Mouse (Mus musculus) embryonic facial prominence, embryonic 13.5 days (tissue): Measurements from ENCODE around the gene Btg1. TPM values are rescaled to one million over a fixed set of nuclear protein-coding genes. Genes with fewer than 3 reads are reported as not detected.

ENCODE experiments used
- ATAC-seq: fragments of 200-750 bp; cut with Nextera tagmentation; 2 replicates; pipeline ENCODE4 v1.8.0; 2017; ENCODE audit warnings: low read depth; ENCODE audit not compliant: insufficient number of reproducible peaks, insufficient read depth, low FRiP score, low TSS enrichment
- H3K27ac ChIP-seq: fragments of 300-500 bp; sonication (generic); 2 replicates; pipeline ENCODE4 v1.5.1; 2015; ENCODE audit warnings: moderate library complexity, mild to moderate bottlenecking, inconsistent platforms
- H3K27me3 ChIP-seq: fragments of 300-500 bp; sonication (generic); 2 replicates; pipeline ENCODE4 v1.6.1; 2015; ENCODE audit warnings: mild to moderate bottlenecking, inconsistent platforms
- H3K36me3 ChIP-seq: fragments of 300-500 bp; sonication (generic); 2 replicates; pipeline ENCODE4 v1.6.1; 2015; ENCODE audit warnings: mild to moderate bottlenecking, inconsistent platforms
- H3K4me1 ChIP-seq: fragments of 300-500 bp; sonication (generic); 2 replicates; pipeline ENCODE4 v1.6.1; 2015; ENCODE audit warnings: inconsistent platforms
- H3K4me2 ChIP-seq: fragments of 300-500 bp; sonication (generic); 2 replicates; pipeline ENCODE4 v1.6.1; 2015; ENCODE audit warnings: moderate library complexity, mild to moderate bottlenecking, inconsistent platforms
- H3K4me3 ChIP-seq: fragments of 300-500 bp; sonication (generic); 2 replicates; pipeline ENCODE4 v1.5.1; 2015; ENCODE audit warnings: mild to moderate bottlenecking, inconsistent platforms
- H3K9ac ChIP-seq: fragments of 300-500 bp; sonication (generic); 2 replicates; pipeline ENCODE4 v1.6.1; 2015; ENCODE audit warnings: mild to moderate bottlenecking, inconsistent platforms
- H3K9me3 ChIP-seq: fragments of 300-500 bp; sonication (generic); 2 replicates; pipeline ENCODE4 v1.6.1; 2016; ENCODE audit warnings: inconsistent platforms
- WGBS: fragments of 180-500 bp; shearing (Covaris S2); methylation state at CpG from one replicate; pipeline ENCODE4 v1.1.7; 2015; ENCODE audit warnings: mixed read lengths; 5-methylcytosine and 5-hydroxymethylcytosine counted together
- polyA plus RNA-seq: library from polyadenylated mRNA; unstranded; fragments of >200 nt; fragmentation: Nextera tagmentation; extraction: Ambion mirVana; gene quantifications from 2 replicates; pipeline ENCODE4 v1.2.1, GENCODE M21; 2015

Gene Btg1
- 83.5 and 84.5 TPM in 2 replicates for polyA plus RNA-seq

DNA sequence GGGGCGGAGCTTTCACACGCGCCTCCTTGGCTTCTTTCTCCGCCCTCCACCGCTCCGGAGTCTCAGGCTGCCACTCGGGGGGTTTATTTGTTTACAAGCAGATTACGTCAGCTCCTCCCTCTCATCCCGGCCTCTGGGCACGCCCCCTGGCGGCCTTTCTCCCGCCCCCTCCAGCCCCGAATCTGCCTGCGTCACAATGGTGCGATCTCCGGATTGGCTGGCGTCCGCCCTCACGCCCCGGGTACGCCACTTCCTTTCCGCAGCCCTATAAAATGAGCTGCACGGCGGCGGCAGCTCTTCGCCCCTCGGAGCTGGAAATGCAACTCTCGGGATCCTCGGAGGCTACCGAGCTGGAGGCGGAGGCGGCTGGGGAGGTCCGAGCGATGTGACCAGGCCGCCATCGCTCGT is at the start of gene Btg1:
TSS of gene Btg1 (plus strand) at position 298 of the 408 bp plus-strand sequence.
- Histone ChIP-seq H3K4me1 (peaks cover 9% of the 10 kb centered on the region), H3K9me3 (no peaks in the 10 kb centered on the region), H3K27me3 (no peaks in the 10 kb centered on the region), H3K4me3 (peak within 1 kb of the TSS; percentile 98), H3K4me2 (peak within 1 kb of the TSS; percentile 65), H3K36me3 (peaks cover 10% of the 10 kb centered on the region), H3K9ac (peak within 1 kb of the TSS; percentile 100), H3K27ac (peak within 1 kb of the TSS; percentile 97)
- ATAC-seq, result peak; percentile 96
- WGBS, result under 1% methylated on average over 37 of the region's 37 CpGs

DNA sequence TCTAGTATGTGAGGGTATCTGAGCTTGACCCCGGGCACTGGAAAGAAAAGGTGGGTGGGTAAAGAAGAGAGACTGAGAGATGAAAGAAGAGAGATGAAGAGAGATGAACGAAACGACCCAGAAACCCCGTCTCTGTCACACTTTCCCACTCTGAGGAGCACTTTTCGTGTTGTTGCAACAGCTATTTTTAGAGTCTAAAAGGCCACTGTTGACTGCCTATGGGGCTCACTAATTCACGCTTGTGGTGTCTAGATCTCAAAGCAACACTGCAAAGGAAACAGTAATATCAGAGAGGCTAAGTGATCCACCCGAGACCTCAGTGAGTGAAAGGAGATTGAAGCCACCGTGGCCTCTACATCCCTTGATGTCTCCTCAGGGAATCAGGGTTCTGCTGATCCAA is 47.3 kb upstream of the Btg1 start:
- Histone ChIP-seq H3K9ac (no peak overlapping the region), H3K4me3 (no peak overlapping the region), H3K4me2 (no peak overlapping the region), H3K27me3 (no peaks in the 10 kb centered on the region), H3K36me3 (no peaks in the 10 kb centered on the region), H3K4me1 (peaks cover 17% of the 10 kb centered on the region), H3K9me3 (peaks cover 6% of the 10 kb centered on the region; the same call in 1 of the 2 replicates), H3K27ac (no peak overlapping the region)
- no peak for ATAC-seq
- WGBS, result 78% methylated on average over 8 of the region's 8 CpGs

DNA sequence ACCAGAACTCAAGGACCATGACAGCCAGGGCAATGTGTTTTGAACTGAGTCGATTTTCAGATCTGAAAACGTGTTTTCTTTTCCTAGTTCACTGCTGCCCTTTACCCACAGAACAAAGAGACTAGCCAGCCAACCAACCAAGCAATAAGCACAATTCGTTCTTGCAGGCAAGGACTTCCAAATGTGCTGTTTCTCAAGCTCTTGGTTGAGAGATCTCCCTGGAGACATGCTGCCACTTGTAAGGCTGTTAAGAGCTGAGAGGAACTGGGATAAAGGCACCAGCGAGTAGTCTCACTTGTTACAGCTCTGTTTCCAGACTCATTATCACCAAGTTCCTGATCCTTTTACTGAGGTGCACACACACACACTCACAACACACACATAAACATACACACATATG is 45.6 kb upstream of the Btg1 start:
- H3K9me3 ChIP-seq, result peaks cover 6% of the 10 kb centered on the region; the same call in 1 of the 2 replicates
- no peak overlapping the region for H3K4me2 ChIP-seq
- WGBS, result 47% methylated on average over 4 of the region's 4 CpGs
- peaks cover 22% of the 10 kb centered on the region for H3K4me1 ChIP-seq
- H3K4me3 ChIP-seq, result no peak overlapping the region
- H3K27ac ChIP-seq, result 0 out of 2 replicates have a peak overlapping the region, but pooled peaks have one; percentile 8
- no peak overlapping the region for H3K9ac ChIP-seq
- no peaks in the 10 kb centered on the region for H3K36me3 ChIP-seq
- no peak for ATAC-seq
- no peaks in the 10 kb centered on the region for H3K27me3 ChIP-seq

DNA sequence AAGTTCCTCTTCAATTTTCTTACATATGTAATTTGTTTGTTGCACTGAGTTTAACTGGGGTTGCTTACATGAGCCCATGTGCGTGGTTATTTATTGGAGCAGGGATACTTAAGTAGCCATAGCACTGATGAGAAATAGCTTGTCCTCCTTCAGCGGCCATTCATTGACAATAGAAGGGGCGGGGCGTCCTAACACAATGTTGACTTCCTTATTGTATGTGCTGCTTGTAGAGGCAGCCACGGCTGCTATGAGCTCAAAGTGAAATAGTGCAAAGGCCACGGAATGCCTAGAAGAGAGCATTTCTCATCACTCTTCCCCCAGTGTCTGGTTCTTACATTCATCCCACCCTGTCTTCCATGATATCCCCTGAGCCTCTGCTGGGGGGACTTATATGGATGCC is 42.0 kb upstream of the Btg1 start:
- no peak overlapping the region; the same call in 1 of the 2 replicates for H3K27ac ChIP-seq
- H3K27me3 ChIP-seq, result no peaks in the 10 kb centered on the region
- H3K9ac ChIP-seq, result no peak overlapping the region
- peaks cover 32% of the 10 kb centered on the region for H3K4me1 ChIP-seq
- no peak overlapping the region for H3K4me3 ChIP-seq
- H3K4me2 ChIP-seq, result no peak overlapping the region
- H3K36me3 ChIP-seq, result no peaks in the 10 kb centered on the region
- WGBS, result 77% methylated on average over 6 of the region's 6 CpGs
- no peaks in the 10 kb centered on the region for H3K9me3 ChIP-seq
- ATAC-seq, result no peak

DNA sequence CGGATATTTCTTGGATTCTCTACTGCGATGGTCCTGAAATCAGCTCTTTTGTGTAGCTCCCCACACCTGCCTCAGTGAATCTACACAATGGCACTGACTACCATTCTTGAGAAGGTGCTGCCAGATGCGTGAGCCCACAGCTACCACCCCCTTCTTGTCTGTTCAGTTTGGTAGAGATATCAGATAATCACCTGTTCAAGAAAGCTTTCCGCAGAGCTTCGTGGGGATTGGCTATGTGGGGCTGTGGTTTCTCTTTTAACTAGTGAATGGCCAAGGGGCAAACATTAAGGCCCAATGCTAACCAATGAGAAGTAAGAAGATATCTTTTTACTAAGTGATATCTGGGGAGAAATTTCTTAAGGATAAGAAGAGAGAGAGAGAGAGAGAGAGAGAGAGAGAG is 41.5 kb upstream of the Btg1 start:
- Histone ChIP-seq H3K4me1 (peaks cover 30% of the 10 kb centered on the region), H3K27me3 (no peaks in the 10 kb centered on the region), H3K36me3 (no peaks in the 10 kb centered on the region), H3K27ac (no peak overlapping the region; the same call in 1 of the 2 replicates), H3K9me3 (no peaks in the 10 kb centered on the region), H3K9ac (no peak overlapping the region), H3K4me2 (no peak overlapping the region), H3K4me3 (no peak overlapping the region)
- no peak for ATAC-seq
- WGBS, result 77% methylated on average over 5 of the region's 5 CpGs

DNA sequence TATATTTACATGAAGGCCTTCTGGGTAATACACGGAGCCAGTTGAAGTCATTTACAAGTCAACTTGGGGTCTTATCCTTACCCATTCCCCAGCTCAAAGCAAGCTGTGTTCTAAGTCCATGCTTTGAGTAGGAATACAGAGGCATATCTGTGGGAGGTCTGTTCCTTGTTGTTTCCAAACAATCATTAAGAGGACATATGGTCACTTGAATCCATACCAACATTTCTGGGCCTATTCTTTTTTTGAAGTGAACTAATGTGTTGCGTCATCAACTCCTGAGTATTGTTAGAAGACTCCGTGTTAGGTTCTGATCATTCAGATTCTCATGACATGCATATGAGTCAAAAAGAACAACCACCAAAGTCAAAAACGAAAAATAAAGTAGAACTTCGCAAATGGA is 37.9 kb upstream of the Btg1 start:
- no peak for ATAC-seq
- Histone ChIP-seq H3K9me3 (no peaks in the 10 kb centered on the region), H3K4me2 (no peak overlapping the region; the same call in 1 of the 2 replicates), H3K27ac (peak overlapping the region; percentile 55), H3K4me1 (peaks cover 31% of the 10 kb centered on the region), H3K27me3 (no peaks in the 10 kb centered on the region), H3K9ac (no peak overlapping the region), H3K36me3 (no peaks in the 10 kb centered on the region), H3K4me3 (no peak overlapping the region)
- 50% methylated on average over 5 of the region's 5 CpGs for WGBS

DNA sequence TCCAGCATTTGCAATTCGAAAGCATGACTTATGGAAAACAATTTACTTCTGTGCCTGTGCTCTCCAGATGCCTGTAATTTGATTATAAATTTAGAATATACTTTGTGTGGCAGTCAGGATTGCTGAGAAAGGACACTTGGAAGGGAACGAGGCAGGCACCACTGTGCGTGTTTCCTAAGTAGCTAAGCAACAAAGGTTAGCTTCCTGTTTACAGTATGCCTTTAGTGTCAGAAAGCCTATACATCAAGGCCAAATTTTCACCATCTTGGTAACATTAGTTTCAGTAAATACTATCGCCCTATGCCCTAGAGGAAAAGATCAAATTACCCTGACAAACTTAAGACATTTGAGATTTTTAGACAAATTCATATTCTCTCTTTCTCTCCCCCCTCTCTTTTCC is 37.4 kb upstream of the Btg1 start:
- peak overlapping the region; percentile 55 for H3K27ac ChIP-seq
- H3K4me3 ChIP-seq, result no peak overlapping the region
- no peak overlapping the region for H3K9ac ChIP-seq
- 13% methylated on average over 4 of the region's 4 CpGs for WGBS
- no peaks in the 10 kb centered on the region for H3K36me3 ChIP-seq
- ATAC-seq, result no peak
- H3K4me1 ChIP-seq, result peaks cover 31% of the 10 kb centered on the region
- no peak overlapping the region; the same call in 1 of the 2 replicates for H3K4me2 ChIP-seq
- H3K27me3 ChIP-seq, result no peaks in the 10 kb centered on the region
- no peaks in the 10 kb centered on the region for H3K9me3 ChIP-seq

DNA sequence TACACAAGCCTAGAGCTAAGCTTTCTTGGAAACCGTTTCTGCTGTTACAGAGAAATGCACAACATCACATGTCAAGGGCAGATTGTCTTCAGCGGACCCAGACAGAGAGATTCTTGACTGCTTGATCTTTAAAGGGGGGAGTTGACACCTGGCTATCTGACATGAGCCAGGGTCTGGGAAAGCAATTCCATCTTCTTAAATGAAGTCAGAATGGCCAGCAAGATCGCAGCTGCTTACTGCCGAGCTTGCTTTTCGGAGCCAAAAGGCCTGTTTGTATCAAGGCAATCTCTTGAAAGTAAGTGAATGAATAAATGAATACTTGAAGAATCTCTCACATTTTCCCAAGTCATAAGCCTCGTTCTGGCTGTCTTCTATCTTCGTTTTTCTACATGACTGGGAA is 36.6 kb upstream of the Btg1 start:
- Histone ChIP-seq H3K4me3 (no peak overlapping the region), H3K36me3 (no peaks in the 10 kb centered on the region), H3K4me2 (no peak overlapping the region), H3K27me3 (no peaks in the 10 kb centered on the region), H3K9ac (no peak overlapping the region), H3K27ac (0 out of 2 replicates have a peak overlapping the region, but pooled peaks have one; percentile 16), H3K4me1 (peaks cover 26% of the 10 kb centered on the region), H3K9me3 (no peaks in the 10 kb centered on the region)
- no peak for ATAC-seq
- 72% methylated on average over 7 of the region's 7 CpGs for whole genome bisulfite sequencing

DNA sequence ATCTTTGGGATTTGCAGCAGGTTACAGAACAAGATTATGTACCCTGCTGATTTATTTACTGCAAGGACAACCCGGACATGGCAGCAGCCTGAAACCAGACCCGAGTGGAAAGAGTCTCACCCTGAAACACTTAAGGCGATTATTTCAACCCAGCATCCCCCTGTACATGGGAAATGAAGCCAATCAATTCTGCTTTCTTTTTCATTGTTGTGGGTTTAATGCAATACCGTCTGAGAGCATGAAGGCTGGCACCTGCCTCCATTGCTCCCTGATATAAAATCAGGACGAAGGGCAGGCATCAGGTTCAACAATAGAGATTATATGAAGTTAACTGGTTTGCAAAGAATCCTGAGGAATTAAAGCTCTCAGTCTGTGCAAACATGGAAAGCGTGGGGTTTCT is 35.6 kb upstream of the Btg1 start:
- no peaks in the 10 kb centered on the region for H3K36me3 ChIP-seq
- peaks cover 32% of the 10 kb centered on the region for H3K4me1 ChIP-seq
- no peaks in the 10 kb centered on the region for H3K27me3 ChIP-seq
- ATAC-seq, result no peak
- no peak overlapping the region for H3K4me3 ChIP-seq
- no peak overlapping the region for H3K9ac ChIP-seq
- WGBS, result 45% methylated on average over 6 of the region's 6 CpGs
- no peak overlapping the region for H3K4me2 ChIP-seq
- H3K27ac ChIP-seq, result no peak overlapping the region
- H3K9me3 ChIP-seq, result no peaks in the 10 kb centered on the region

DNA sequence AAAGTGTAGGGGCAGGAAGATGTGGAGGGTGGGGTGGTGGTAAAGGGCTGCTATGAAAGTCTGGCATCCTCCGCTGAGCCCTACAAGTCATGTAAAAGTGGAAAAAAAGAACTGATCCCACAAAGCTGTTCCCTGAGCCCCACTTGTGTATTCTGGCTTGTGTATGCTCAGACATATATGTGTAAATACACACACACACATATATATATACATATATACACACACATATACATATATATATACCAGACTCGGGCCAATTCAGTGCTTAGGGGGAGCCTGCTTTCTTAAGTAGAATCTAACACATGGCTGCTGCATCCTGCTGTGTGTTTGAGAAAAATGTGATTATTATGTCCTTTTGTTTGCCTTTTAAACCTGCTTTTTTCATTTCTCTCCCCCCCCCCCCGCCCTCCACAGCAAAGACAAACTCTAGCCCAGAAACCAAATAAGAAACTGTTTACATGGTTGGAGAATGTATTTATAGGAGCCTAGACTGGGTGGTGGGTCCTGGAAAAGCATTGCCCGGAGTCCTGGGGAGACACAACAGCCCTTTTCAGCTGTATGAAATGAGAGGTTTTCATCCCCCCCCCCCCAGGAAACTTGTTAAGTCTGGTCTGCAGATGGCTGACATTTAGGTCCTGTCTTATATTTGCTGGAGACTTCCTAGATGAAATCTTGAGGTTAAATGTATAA is 30.5 kb upstream of the Btg1 start:
- no peaks in the 10 kb centered on the region for H3K27me3 ChIP-seq
- H3K9ac ChIP-seq, result no peak overlapping the region
- H3K4me1 ChIP-seq, result peaks cover 24% of the 10 kb centered on the region
- H3K36me3 ChIP-seq, result no peaks in the 10 kb centered on the region
- peak overlapping the region; percentile 33 for H3K4me2 ChIP-seq
- peak overlapping the region; percentile 77 for H3K27ac ChIP-seq
- no peak for ATAC-seq
- H3K4me3 ChIP-seq, result no peak overlapping the region
- H3K9me3 ChIP-seq, result no peaks in the 10 kb centered on the region
- 51% methylated on average over 4 of the region's 4 CpGs for WGBS

DNA sequence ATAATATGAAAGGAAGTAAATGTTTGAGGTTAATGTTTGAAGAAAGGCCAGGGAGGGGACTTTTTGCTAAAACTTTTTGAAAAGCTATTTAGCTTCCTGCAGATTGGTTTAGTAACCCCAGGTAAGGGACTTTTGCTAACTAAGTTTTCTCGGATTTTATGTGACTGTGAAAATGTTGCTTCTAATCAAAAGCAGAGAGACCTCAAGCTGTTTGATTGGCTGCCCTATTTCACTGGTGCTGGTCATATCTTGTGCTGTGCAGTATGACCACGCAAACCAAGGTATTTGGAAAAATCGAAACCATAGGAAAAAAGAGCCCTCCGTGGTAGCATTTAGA is 30.0 kb upstream of the Btg1 start:
- ATAC-seq, result no peak
- Histone ChIP-seq H3K9ac (no peak overlapping the region), H3K36me3 (no peaks in the 10 kb centered on the region), H3K27ac (peak overlapping the region; percentile 77), H3K4me3 (no peak overlapping the region; the same call in 1 of the 2 replicates), H3K4me2 (peak overlapping the region; percentile 33), H3K4me1 (peaks cover 21% of the 10 kb centered on the region), H3K9me3 (no peaks in the 10 kb centered on the region), H3K27me3 (no peaks in the 10 kb centered on the region)
- WGBS, result 26% methylated on average over 4 of the region's 4 CpGs

DNA sequence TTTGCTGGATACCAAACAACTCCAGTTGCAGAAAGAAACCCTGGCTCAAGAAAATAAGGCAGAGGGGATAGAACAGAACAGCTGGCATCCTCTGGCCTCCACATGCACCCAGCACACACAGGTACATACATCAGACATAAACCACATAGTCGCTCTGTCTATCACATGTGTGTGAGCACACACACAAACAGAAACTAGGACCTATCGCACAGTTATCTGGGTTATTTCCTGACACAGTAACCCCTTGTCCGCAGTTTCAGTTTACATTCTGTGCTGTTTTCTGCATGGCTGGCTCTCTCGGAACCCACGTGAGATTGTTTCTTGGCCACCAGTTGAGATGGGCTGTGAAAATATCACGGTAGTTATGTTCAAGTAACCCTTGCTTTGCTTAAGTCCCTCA is 28.6 kb upstream of the Btg1 start:
- 74% methylated on average over 6 of the region's 6 CpGs for WGBS
- no peaks in the 10 kb centered on the region for H3K27me3 ChIP-seq
- no peak overlapping the region for H3K4me2 ChIP-seq
- H3K4me1 ChIP-seq, result peaks cover 21% of the 10 kb centered on the region
- H3K9ac ChIP-seq, result no peak overlapping the region
- H3K4me3 ChIP-seq, result no peak overlapping the region
- no peaks in the 10 kb centered on the region for H3K9me3 ChIP-seq
- ATAC-seq, result no peak
- H3K27ac ChIP-seq, result no peak overlapping the region
- H3K36me3 ChIP-seq, result no peaks in the 10 kb centered on the region
